Mouse (Mus musculus): ENCODE measurements around the gene Olfr1350. TPM values are rescaled to one million over a fixed set of nuclear protein-coding genes. Genes with fewer than 3 reads are reported as not detected.

Gene Olfr1350
- polyA plus RNA-seq (2012; ENCODE audit: low replicate concordance): not detected in 2 replicates

GRCm38 (mm10) chr7:6564541-6564940 is at the start of gene Olfr1350:
Gene Olfr1350 (plus strand): TSS chr7:6564841.

DNA sequence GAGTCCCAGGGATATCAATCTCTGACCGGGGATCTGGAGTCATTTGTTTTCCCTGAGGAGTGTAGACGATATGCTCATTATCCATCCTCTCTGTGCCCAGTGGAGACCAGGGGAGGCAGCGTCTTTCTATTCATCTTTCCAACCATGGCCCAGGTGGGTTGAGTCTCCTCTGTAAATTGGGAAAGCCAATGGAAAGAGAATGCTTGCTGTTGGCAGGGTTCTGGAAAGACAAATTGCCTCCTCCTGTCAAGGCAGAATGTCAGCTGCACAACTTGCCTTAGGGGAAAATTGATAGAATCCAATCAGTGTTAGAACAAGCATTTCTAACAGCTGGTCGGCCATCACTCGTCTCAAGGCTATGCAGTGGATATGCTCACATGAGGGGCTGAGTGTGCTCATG is 41.8 kb upstream of the Olfr1350 start, which contains the start of gene Olfr1349:
Olfr1349 (minus strand) TSS at position 101 of the 400 bp plus-strand sequence.

Other genes with a start within 250 kb of the Olfr1350 start
- 0.68 and 3.8 TPM in 2 replicates for gene Zfp583, start 233.6 kb upstream of the Olfr1350 start, polyA plus RNA-seq (2012; ENCODE audit: low replicate concordance)
- not detected in 2 replicates for gene Gm3854, start 221.1 kb upstream of the Olfr1350 start, polyA plus RNA-seq (2012; ENCODE audit: low replicate concordance)
- gene Zfp78, start 201.6 kb upstream of the Olfr1350 start, polyA plus RNA-seq (2012; ENCODE audit: low replicate concordance): 0.30 TPM in 1 of 2 replicates, not detected in the other
- 0.40 and 0.44 TPM in 2 replicates for gene Zfp28, start 181.5 kb upstream of the Olfr1350 start, polyA plus RNA-seq (2012; ENCODE audit: low replicate concordance)
- not detected in 2 replicates for gene Smim17, start 166.1 kb upstream of the Olfr1350 start, polyA plus RNA-seq (2012; ENCODE audit: low replicate concordance)
- not detected in 2 replicates for gene Gm20715, start 154.6 kb upstream of the Olfr1350 start, polyA plus RNA-seq (2012; ENCODE audit: low replicate concordance)
- gene Olfr1344, start 126.2 kb upstream of the Olfr1350 start, polyA plus RNA-seq (2012; ENCODE audit: low replicate concordance): 0.17 TPM in 1 of 2 replicates, not detected in the other
- not detected in 2 replicates for gene Olfr1336, start 108.7 kb upstream of the Olfr1350 start, polyA plus RNA-seq (2012; ENCODE audit: low replicate concordance)
- 0.06 TPM in 1 of 2 replicates, not detected in the other for gene Olfr1346, start 97.7 kb upstream of the Olfr1350 start, polyA plus RNA-seq (2012; ENCODE audit: low replicate concordance)
- gene Olfr5, start 77.9 kb upstream of the Olfr1350 start, polyA plus RNA-seq (2012; ENCODE audit: low replicate concordance): not detected in 2 replicates
- not detected in 2 replicates for gene Olfr1347, start 65.1 kb upstream of the Olfr1350 start, polyA plus RNA-seq (2012; ENCODE audit: low replicate concordance)
- gene Olfr1348, start 56.1 kb upstream of the Olfr1350 start, polyA plus RNA-seq (2012; ENCODE audit: low replicate concordance): not detected in 2 replicates
- gene Olfr1349, start 41.9 kb upstream of the Olfr1350 start, polyA plus RNA-seq (2012; ENCODE audit: low replicate concordance): 0.14 and 0.42 TPM in 2 replicates
- gene Zim1, start 131.6 kb downstream of the Olfr1350 start, polyA plus RNA-seq (2012; ENCODE audit: low replicate concordance): not detected in 2 replicates
- gene Peg3, start 165.6 kb downstream of the Olfr1350 start, polyA plus RNA-seq (2012; ENCODE audit: low replicate concordance): not detected in 2 replicates
- gene Usp29, start 165.7 kb downstream of the Olfr1350 start, polyA plus RNA-seq (2012; ENCODE audit: low replicate concordance): not detected in 2 replicates

Data from leukemia stem cell, adult 10-12 weeks (primary cell).